Mouse (Mus musculus) activated CD4-positive, CD25-positive, alpha-beta regulatory T cell, adult 4 months (primary cell): ENCODE results near the gene Itsn2. TPM values are rescaled to one million over a fixed set of nuclear protein-coding genes. Genes with fewer than 3 reads are reported as not detected.
"Not testable (repeated sequence)": the region's sequence is repeated elsewhere in the genome, so short reads cannot be mapped to it uniquely, and the experiment has no call there.

Experiments used
- ATAC-seq: one replicate; pipeline ENCODE4 v1.8.0; 2017
- polyA plus RNA-seq, 2 experiments: library from polyadenylated mRNA; unstranded; fragments of 100-300 nt; shearing (Covaris generic); gene quantifications; one replicate each; pipeline ENCODE4 v1.2.1; 2017

The Itsn2 gene
- polyA plus RNA-seq, 2 experiments from 2014 or later = 49.0 to 54.6 TPM

- no peak for ATAC-seq
Observed at GRCm38 (mm10) chr12:4598666-4599428, 6.4 kb downstream of the Itsn2 start.

DNA sequence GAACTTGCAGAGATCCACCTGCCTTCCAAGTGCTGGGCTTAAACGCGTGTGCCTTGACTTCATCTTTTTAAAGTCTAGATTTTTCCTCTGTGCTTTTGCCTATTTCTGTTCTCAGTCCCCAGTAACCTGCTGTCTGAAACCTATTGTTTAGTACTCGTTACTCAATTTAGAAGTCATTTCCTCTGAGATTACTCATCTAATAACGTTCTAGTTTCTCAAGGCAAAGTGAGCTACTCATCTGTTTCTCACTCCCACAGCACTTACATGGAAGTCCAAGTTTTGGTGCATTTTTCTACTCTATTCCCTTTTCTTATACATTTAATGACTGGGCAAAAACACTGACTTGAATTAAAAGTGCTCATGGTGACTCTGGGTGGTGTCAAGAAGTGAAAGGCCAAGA, 7.3 kb downstream of the Itsn2 start:
- no peak for ATAC-seq

- no peak for ATAC-seq
Observed at GRCm38 (mm10) chr12:4606625-4607024, 14.2 kb downstream of the Itsn2 start.

- no peak for ATAC-seq
Observed at GRCm38 (mm10) chr12:4614722-4615121, 22.3 kb downstream of the Itsn2 start.

DNA sequence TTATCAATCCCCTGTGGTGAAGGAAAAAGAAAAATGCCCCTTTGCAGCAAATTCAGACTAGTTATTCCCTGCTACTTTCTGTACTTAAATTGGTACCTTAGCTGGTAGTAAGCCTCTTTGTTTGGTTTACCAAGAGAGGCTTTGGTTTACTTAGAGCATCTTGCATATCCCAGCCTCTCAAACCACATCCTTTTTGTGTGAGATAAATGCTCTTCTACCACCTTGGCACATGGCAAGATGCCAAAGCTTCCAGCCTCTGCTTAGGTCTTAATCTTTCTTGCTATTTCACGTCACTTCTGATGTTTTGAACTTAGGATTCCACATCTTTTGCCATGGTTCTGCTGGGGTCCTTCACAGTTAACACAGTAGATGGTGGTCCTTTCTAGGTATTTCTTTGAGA, 31.8 kb downstream of the Itsn2 start:
- ATAC-seq = no peak

DNA sequence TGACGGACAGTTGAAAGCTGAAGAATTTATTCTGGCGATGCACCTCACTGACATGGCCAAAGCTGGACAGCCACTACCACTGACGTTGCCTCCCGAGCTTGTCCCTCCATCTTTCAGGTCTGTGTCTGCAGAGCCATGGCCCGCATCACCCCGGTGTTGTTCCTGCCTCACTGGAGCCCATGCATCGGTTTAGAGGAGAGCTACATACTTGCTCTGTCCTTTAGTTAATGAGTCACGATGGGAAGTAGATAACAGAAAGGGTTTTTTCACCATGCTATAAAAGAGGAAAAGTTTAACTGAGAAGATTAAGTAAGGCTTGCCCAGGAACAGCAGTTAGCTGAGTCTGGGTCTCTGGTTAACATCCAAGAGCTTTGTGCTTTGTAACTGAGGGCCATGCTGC, 40.5 kb downstream of the Itsn2 start:
- no peak for ATAC-seq

DNA sequence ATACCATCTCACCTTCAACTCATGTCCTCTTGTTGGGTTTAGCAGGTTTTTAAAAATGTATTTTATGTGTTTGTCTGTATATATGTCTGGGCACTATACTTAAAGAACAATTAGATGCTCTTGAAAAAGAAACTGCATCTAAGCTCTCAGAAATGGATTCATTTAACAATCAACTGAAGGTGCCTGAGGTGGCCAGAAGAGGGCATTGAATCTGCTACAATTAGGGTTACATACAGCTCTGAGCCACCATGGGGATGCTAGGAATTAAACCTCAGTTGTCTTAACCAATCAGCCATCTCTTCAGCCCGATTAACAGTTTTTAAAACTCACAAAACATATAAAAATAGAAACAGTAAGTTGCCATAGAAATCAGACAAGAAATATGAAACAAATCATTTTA, 46.0 kb downstream of the Itsn2 start:
- no peak for ATAC-seq

GRCm38 (mm10) chr12:4640737-4641136, 48.3 kb downstream of the Itsn2 start:
- no peak for ATAC-seq

DNA sequence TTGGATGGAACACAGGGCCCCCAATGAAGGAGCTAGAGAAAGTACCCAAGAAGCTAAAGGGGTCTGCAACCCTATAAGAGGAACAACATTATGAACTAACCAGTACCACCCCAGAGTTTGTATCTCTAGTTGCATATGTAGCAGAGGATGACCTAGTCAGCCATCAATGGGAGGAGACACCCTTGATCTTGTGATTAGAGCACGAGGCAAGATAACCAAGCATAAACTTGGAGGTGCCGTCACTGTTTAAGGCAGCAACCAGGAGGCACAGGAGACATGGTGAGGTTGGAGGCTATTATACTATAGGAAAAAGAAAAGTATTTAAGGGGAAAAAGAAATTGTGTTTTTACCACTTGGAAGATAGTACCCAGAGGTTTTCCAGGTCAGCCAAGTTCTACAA, 64.4 kb downstream of the Itsn2 start:
- no peak for ATAC-seq

DNA sequence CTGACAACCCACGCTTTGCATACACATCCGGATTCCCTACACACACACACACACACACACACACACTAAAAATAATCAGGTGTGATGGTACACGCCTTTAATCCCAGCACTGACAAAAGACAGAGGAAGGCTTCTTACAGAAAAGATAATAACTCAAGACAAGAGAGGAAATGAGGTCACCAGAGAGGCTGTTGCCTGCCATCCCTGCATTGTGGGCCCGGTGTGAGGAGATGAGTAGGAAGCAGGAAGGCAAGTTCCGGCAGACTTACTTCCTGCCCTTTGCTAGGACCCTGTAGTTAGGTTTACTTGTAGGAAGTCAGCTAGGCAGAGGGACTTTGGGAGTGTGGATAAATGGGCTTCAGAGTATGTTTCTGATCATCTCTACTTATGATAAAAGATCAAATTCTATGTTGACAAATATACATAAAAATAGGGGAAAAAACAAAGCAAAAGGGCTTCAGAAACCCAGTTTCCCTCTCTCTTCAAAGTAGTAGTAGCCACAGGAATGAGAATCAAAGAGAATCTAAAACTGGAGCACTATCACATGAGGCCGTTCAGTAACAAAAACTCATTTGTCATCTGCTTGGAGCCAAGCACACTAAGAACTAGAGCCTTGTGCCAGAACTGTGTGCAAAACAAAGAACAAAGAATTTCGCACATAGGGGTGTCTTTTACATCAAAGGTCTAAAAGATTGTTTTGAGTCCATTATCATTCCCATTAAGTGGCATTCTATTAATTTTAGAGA, 72.7 kb downstream of the Itsn2 start:
- ATAC-seq = peak; percentile 63

DNA sequence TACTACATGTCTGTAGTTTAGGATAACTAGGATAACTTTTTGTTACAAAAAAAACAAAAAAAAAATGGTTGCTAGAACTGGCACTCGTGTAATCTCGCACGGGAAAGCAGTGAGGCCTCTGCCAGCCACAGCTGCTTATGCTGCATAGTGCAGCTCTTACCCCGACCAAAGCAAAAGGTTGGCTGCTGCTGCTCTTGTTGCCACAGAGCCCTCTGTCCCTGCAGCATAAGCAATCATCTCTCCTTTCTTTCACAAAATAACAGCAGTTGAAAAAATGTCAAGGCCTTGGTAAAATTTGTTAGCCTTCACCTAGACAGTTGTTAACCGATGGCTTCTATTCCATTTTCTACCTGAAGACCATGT, 73.2 kb downstream of the Itsn2 start:
- no peak for ATAC-seq

- ATAC-seq = no peak
Observed at GRCm38 (mm10) chr12:4676336-4676735, 83.9 kb downstream of the Itsn2 start.

DNA sequence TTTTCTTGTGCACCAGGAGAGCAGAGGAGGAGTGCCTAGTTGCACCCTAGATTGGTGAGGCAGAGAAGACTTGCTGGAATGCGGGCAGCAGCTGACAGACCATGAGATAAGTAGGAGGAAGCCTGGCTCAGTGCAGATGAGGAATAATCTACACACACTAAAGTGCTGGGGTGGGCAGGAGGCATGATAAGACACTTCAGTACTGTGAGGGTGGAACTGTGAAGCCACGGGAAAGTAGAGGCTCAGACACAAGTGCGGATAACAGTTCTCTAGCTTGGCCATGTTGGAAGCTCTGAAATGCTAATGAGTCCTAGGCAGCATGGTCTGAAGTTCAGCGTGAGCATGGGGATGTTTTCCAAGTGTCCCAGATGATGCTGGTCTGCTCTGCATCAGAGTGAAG, 87.5 kb downstream of the Itsn2 start:
- ATAC-seq = no peak

DNA sequence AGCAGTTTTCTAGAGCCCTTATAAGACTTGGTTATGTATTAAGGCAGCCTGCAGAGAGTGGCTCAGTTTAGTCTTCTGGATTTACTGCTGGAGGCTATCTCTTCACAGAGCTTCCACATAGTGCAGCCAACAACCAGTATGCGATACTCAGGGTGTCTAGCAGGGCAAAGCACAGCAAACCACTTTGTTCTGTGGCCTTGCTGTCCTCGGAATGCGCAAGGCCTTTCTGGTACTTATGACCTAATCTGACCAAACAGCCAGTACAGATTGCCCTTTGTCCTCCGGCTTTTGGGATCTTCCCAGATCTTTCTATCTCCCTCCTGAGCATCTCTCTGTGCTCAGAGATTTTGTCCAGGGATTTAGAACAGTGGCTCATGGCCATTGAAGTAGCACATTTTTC, 93.0 kb downstream of the Itsn2 start:
- no peak for ATAC-seq

DNA sequence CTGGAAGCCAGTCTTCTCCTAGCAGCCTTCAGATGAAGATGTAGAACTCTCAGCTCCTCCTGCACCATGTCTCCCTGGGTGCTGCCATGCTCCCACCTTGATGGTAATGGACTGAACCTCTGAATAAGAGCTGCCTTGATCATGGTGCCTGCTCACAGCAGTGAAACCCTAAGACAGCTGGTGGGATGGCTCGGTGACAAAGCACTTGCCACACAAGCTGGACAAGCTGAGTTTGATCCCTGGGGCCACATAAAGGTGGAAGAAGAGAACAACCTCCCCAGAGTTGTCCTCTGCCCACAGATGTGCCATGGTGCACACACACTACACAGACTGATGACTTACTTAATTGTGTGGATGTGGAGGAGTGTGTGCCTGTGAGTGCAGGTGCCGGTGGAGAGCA, 95.9 kb downstream of the Itsn2 start:
- no peak for ATAC-seq

DNA sequence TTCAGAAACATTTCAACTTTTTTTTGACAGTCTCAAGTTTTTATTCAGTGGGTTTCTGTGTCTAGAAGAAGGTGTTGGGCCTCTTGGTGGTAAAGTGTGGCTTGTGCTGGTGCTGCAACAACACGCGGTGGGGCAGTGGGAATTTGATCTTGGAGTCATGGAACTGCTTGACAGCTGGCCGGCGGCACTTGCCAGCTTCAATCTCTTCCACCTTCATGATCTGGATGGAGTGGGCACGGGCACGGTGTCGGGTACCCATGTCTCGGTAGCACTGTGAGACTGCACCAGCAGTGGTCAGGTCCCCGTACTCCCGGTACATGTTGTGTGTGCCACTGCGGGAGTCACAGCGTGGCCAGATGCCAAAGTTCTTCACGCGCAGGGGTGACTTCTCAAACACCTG, 96.9 kb downstream of the Itsn2 start:
- no peak for ATAC-seq

GRCm38 (mm10) chr12:4691193-4691592, 98.8 kb downstream of the Itsn2 start:
- ATAC-seq = no peak

- ATAC-seq = no peak
Observed at GRCm38 (mm10) chr12:4694534-4694933, 102.1 kb downstream of the Itsn2 start.

DNA sequence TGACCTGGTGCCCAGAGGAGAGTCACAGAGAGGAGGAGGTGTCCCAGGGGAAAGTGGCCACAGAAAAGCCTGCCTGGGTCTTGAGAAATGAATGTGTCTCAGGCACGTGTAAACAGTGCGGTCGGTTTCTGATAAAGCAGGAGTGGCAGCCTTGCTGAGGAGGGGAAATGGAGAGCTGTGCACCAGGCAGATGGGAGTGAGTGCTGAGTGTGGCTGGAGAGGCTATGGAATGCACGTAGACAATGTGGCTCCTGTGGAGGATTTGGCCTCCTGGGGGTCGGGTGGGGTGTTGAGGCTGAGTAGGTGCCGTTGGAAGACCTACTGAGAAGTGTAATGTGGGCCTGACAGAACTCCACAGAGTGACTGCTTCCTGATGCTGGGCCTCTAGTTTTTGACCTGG, 113.2 kb downstream of the Itsn2 start:
- not testable (repeated sequence) for ATAC-seq

GRCm38 (mm10) chr12:4706175-4706574, 113.7 kb downstream of the Itsn2 start:
- ATAC-seq = no peak

- no peak for ATAC-seq
Observed at GRCm38 (mm10) chr12:4706901-4707300, 114.5 kb downstream of the Itsn2 start.

- no peak for ATAC-seq
Observed at GRCm38 (mm10) chr12:4707488-4708017, 115.1 kb downstream of the Itsn2 start.

DNA sequence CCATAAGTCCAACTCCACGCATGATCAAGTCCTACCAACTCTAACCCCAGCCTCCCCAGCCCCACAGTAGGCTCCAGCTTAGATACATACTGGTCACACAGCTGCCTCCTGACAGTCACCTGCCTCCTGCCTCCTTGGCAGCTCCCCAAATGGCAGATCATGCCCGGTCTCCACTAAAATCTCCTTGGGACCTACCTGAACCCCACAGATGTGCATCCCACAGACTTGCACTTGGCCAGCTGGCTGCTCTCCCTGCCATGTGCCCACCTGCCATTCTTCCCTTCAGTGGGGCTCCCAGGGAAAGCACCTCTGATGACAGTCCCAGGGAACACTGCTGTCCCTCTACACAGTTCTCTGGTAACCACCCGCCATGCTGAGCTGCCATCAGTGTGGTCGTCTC, 115.9 kb downstream of the Itsn2 start:
- no peak for ATAC-seq
